Mouse (Mus musculus): ENCODE data around the gene Garnl3. TPM values are rescaled to one million over a fixed set of nuclear protein-coding genes. Genes with fewer than 3 reads are reported as not detected.
"Not testable (repeated sequence)": the region's sequence is repeated elsewhere in the genome, so short reads cannot be mapped to it uniquely, and the experiment has no call there.

Garnl3 gene
- total RNA-seq, 2 experiments from 2014 or later = 28.7 to 37.6 TPM

GRCm38 (mm10) chr2:33156283-33156781 is 24.9 kb upstream of the Garnl3 start:
- DNase-seq (ENCODE audit: low spot score in 2 of 2) = no peak

GRCm38 (mm10) chr2:33154751-33155372 is 23.4 kb upstream of the Garnl3 start:
- DNase-seq (ENCODE audit: low spot score in 2 of 2) = peak; percentile 64 to 89

- DNase-seq (ENCODE audit: low spot score in 2 of 2) = no peak
Measured at GRCm38 (mm10) chr2:33146994-33147393, 15.5 kb upstream of the Garnl3 start.

- DNase-seq (ENCODE audit: low spot score in 2 of 2) = no peak
Measured at GRCm38 (mm10) chr2:33143292-33143691, 11.8 kb upstream of the Garnl3 start.

GRCm38 (mm10) chr2:33138491-33138890 is 7.0 kb upstream of the Garnl3 start:
- no peak for DNase-seq (ENCODE audit: low spot score in 2 of 2)

- no peak for DNase-seq (ENCODE audit: low spot score in 2 of 2)
Measured at GRCm38 (mm10) chr2:33137731-33138130, 6.3 kb upstream of the Garnl3 start.

- no peak for DNase-seq (ENCODE audit: low spot score in 2 of 2)
Measured at GRCm38 (mm10) chr2:33137244-33137643, 5.8 kb upstream of the Garnl3 start.

- no peak for DNase-seq (ENCODE audit: low spot score in 2 of 2)
Measured at GRCm38 (mm10) chr2:33136366-33136765, 4.9 kb upstream of the Garnl3 start.

GRCm38 (mm10) chr2:33134766-33135490 is 3.5 kb upstream of the Garnl3 start:
- no peak for DNase-seq (ENCODE audit: low spot score in 2 of 2)

GRCm38 (mm10) chr2:33132306-33132705 is 852 bp upstream of the Garnl3 start:
- no peak for DNase-seq (ENCODE audit: low spot score in 2 of 2)

- peak; percentile 93 to 96 for DNase-seq (ENCODE audit: low spot score in 2 of 2)
Measured at GRCm38 (mm10) chr2:33130526-33131483, 649 bp downstream of the Garnl3 start.

GRCm38 (mm10) chr2:33130141-33130525 is 1.3 kb downstream of the Garnl3 start:
- no peak for DNase-seq (ENCODE audit: low spot score in 2 of 2)

GRCm38 (mm10) chr2:33129696-33130095 is 1.8 kb downstream of the Garnl3 start:
- DNase-seq (ENCODE audit: low spot score in 2 of 2) = no peak

- no peak for DNase-seq (ENCODE audit: low spot score in 2 of 2)
Measured at GRCm38 (mm10) chr2:33129005-33129404, 2.4 kb downstream of the Garnl3 start.

GRCm38 (mm10) chr2:33127271-33127670 is 4.2 kb downstream of the Garnl3 start:
- no peak for DNase-seq (ENCODE audit: low spot score in 2 of 2)

- DNase-seq (ENCODE audit: low spot score in 2 of 2) = no peak
Measured at GRCm38 (mm10) chr2:33122856-33123255, 8.6 kb downstream of the Garnl3 start.

GRCm38 (mm10) chr2:33100536-33100935 is 30.9 kb downstream of the Garnl3 start:
- DNase-seq (ENCODE audit: low spot score in 2 of 2) = no peak

- DNase-seq (ENCODE audit: low spot score in 2 of 2) = not testable (repeated sequence)
Measured at GRCm38 (mm10) chr2:33097326-33097725, 34.1 kb downstream of the Garnl3 start.

GRCm38 (mm10) chr2:33095221-33095671 is 36.2 kb downstream of the Garnl3 start:
- DNase-seq (ENCODE audit: low spot score in 2 of 2) = peak in 1 of 2 experiments; percentile 65

GRCm38 (mm10) chr2:33090620-33091520 is 40.6 kb downstream of the Garnl3 start:
- peak in 1 of 2 experiments; percentile 57 for DNase-seq (ENCODE audit: low spot score in 2 of 2)

Measured in layer of hippocampus, adult 18-20 months (tissue).